Mouse (Mus musculus): ENCODE measurements around the gene Slc16a11. TPM values are rescaled to one million over a fixed set of nuclear protein-coding genes. Genes with fewer than 3 reads are reported as not detected.
A peak's percentile ranks its signal among the peaks of the same experiment; 100 is the strongest.

Gene Slc16a11
- total and polyA plus RNA-seq, 2 experiments = 12.5 to 84.4 TPM

GRCm38 (mm10) chr11:70171847-70172246, 40.7 kb upstream of the Slc16a11 start:
- no peaks in the 10 kb centered on the region for H3K27me3 ChIP-seq (ENCODE audit: control insufficient read depth, insufficient read depth, low read length)
- no peak overlapping the region for H3K9ac ChIP-seq (ENCODE audit: low read depth, low read length)
- 70% methylated on average over 3 of the region's 3 CpGs for WGBS
- no peaks in the 10 kb centered on the region for H3K36me3 ChIP-seq (ENCODE audit: control insufficient read depth, insufficient read depth, low read length)
- no peaks in the 10 kb centered on the region for H3K79me2 ChIP-seq (ENCODE audit: control insufficient read depth, insufficient read depth, low read length)
- DNase-seq (ENCODE audit: extremely low read depth, low read depth, low spot score) = peak; percentile 42
- H3K4me1 ChIP-seq (ENCODE audit: control insufficient read depth, insufficient read depth, low read length) = peaks cover 3% of the 10 kb centered on the region; the same call in 1 of the 2 replicates
- TF ChIP-seq POLR2A (IDR thresholded peaks at IDR 0.05; ENCODE audit: extremely low read depth, insufficient read depth, low read length) (no peak), CTCF (IDR thresholded peaks at IDR 0.05; ENCODE audit: low read depth, low read length) (peak; percentile 42; the same call in 1 of the 2 replicates)
- H3K27ac ChIP-seq (replicated peaks; ENCODE audit: insufficient read depth, low read depth, low read length) = no peak overlapping the region
- no peak overlapping the region for H3K4me3 ChIP-seq (ENCODE audit: insufficient read depth, low read depth, low read length)

DNA sequence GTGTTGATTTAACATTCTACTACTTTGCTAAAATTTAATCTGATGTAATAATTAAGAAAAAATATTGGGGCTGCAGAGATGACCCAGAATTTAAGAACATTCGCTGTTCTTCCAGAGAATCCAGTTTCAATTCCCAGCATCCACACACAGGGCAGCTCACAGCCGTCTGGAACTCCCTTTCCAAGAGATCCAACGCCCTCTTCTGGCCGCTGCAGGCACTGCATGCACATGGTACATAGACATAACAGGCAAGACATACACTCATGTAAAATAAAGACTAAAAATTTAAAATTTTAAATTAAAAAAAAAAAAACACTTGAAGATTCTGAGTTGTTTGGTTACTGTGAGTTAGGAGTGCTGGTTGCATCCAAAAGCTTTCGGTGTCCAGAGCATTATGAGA, 40.3 kb upstream of the Slc16a11 start:
- Histone ChIP-seq H3K36me3 (ENCODE audit: control insufficient read depth, insufficient read depth, low read length) (no peaks in the 10 kb centered on the region), H3K9ac (ENCODE audit: low read depth, low read length) (no peak overlapping the region), H3K27me3 (ENCODE audit: control insufficient read depth, insufficient read depth, low read length) (no peaks in the 10 kb centered on the region), H3K27ac (replicated peaks; ENCODE audit: insufficient read depth, low read depth, low read length) (no peak overlapping the region), H3K4me1 (ENCODE audit: control insufficient read depth, insufficient read depth, low read length) (peaks cover 3% of the 10 kb centered on the region; the same call in 1 of the 2 replicates), H3K4me3 (ENCODE audit: insufficient read depth, low read depth, low read length) (no peak overlapping the region), H3K79me2 (ENCODE audit: control insufficient read depth, insufficient read depth, low read length) (no peaks in the 10 kb centered on the region)
- DNase-seq (ENCODE audit: extremely low read depth, low read depth, low spot score) = no peak
- TF ChIP-seq POLR2A (IDR thresholded peaks at IDR 0.05; ENCODE audit: extremely low read depth, insufficient read depth, low read length) = no peak
- peak; percentile 56 for TF ChIP-seq CTCF (IDR thresholded peaks at IDR 0.05; ENCODE audit: low read depth, low read length)
- WGBS = 58% methylated on average over 5 of the region's 5 CpGs

GRCm38 (mm10) chr11:70174491-70174890, 38.1 kb upstream of the Slc16a11 start:
- H3K9ac ChIP-seq (ENCODE audit: low read depth, low read length) = no peak overlapping the region
- WGBS = 48% methylated on average over 4 of the region's 4 CpGs
- no peaks in the 10 kb centered on the region for H3K27me3 ChIP-seq (ENCODE audit: control insufficient read depth, insufficient read depth, low read length)
- DNase-seq (ENCODE audit: extremely low read depth, low read depth, low spot score) = peak; percentile 69
- H3K36me3 ChIP-seq (ENCODE audit: control insufficient read depth, insufficient read depth, low read length) = no peaks in the 10 kb centered on the region
- H3K27ac ChIP-seq (replicated peaks; ENCODE audit: insufficient read depth, low read depth, low read length) = 0 out of 2 replicates have a peak overlapping the region, but pooled peaks have one; percentile 7
- no peak overlapping the region for H3K4me3 ChIP-seq (ENCODE audit: insufficient read depth, low read depth, low read length)
- TF ChIP-seq CTCF (IDR thresholded peaks at IDR 0.05; ENCODE audit: low read depth, low read length) (no peak), POLR2A (IDR thresholded peaks at IDR 0.05; ENCODE audit: extremely low read depth, insufficient read depth, low read length) (no peak)
- peaks cover 3% of the 10 kb centered on the region; the same call in 1 of the 2 replicates for H3K4me1 ChIP-seq (ENCODE audit: control insufficient read depth, insufficient read depth, low read length)
- H3K79me2 ChIP-seq (ENCODE audit: control insufficient read depth, insufficient read depth, low read length) = no peaks in the 10 kb centered on the region

GRCm38 (mm10) chr11:70177647-70178046, 34.9 kb upstream of the Slc16a11 start:
- Histone ChIP-seq H3K79me2 (ENCODE audit: control insufficient read depth, insufficient read depth, low read length) (no peaks in the 10 kb centered on the region), H3K27me3 (ENCODE audit: control insufficient read depth, insufficient read depth, low read length) (no peaks in the 10 kb centered on the region), H3K9ac (ENCODE audit: low read depth, low read length) (no peak overlapping the region), H3K36me3 (ENCODE audit: control insufficient read depth, insufficient read depth, low read length) (no peaks in the 10 kb centered on the region), H3K4me3 (ENCODE audit: insufficient read depth, low read depth, low read length) (no peak overlapping the region), H3K4me1 (ENCODE audit: control insufficient read depth, insufficient read depth, low read length) (no peaks in the 10 kb centered on the region; the same call in 1 of the 2 replicates), H3K27ac (replicated peaks; ENCODE audit: insufficient read depth, low read depth, low read length) (no peak overlapping the region)
- 72% methylated on average over 8 of the region's 8 CpGs for WGBS
- TF ChIP-seq CTCF (IDR thresholded peaks at IDR 0.05; ENCODE audit: low read depth, low read length) (peak; percentile 41), POLR2A (IDR thresholded peaks at IDR 0.05; ENCODE audit: extremely low read depth, insufficient read depth, low read length) (no peak)
- no peak for DNase-seq (ENCODE audit: extremely low read depth, low read depth, low spot score)

DNA sequence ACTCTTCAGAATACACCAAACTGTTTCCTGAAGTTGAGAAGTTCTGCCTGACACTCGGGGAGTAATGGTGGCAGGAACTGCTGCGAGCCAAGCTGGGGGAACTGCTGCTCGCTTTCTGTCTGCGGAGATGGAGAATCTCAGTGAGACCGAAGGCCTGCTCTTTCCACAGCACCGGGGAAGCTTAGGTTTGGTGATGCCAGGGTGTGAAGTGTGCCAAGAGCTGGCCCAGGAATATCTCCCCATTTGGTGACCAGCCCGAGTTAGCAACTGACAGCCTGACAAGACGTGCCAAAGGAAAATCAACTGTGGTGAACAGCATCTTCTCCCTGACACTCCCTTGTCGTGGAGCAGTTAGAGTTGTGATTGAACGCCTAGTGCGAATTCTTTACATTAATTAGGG, 34.2 kb upstream of the Slc16a11 start:
- Histone ChIP-seq H3K4me3 (ENCODE audit: insufficient read depth, low read depth, low read length) (no peak overlapping the region), H3K4me1 (ENCODE audit: control insufficient read depth, insufficient read depth, low read length) (no peaks in the 10 kb centered on the region; the same call in 1 of the 2 replicates), H3K9ac (ENCODE audit: low read depth, low read length) (no peak overlapping the region), H3K36me3 (ENCODE audit: control insufficient read depth, insufficient read depth, low read length) (no peaks in the 10 kb centered on the region), H3K27ac (replicated peaks; ENCODE audit: insufficient read depth, low read depth, low read length) (no peak overlapping the region), H3K27me3 (ENCODE audit: control insufficient read depth, insufficient read depth, low read length) (no peaks in the 10 kb centered on the region), H3K79me2 (ENCODE audit: control insufficient read depth, insufficient read depth, low read length) (no peaks in the 10 kb centered on the region)
- TF ChIP-seq CTCF (IDR thresholded peaks at IDR 0.05; ENCODE audit: low read depth, low read length) (no peak), POLR2A (IDR thresholded peaks at IDR 0.05; ENCODE audit: extremely low read depth, insufficient read depth, low read length) (no peak)
- WGBS = 91% methylated on average over 11 of the region's 11 CpGs
- no peak for DNase-seq (ENCODE audit: extremely low read depth, low read depth, low spot score)

GRCm38 (mm10) chr11:70178756-70179155, 33.8 kb upstream of the Slc16a11 start:
- H3K4me3 ChIP-seq (ENCODE audit: insufficient read depth, low read depth, low read length) = no peak overlapping the region
- no peak overlapping the region for H3K27ac ChIP-seq (replicated peaks; ENCODE audit: insufficient read depth, low read depth, low read length)
- no peak overlapping the region for H3K9ac ChIP-seq (ENCODE audit: low read depth, low read length)
- no peaks in the 10 kb centered on the region for H3K79me2 ChIP-seq (ENCODE audit: control insufficient read depth, insufficient read depth, low read length)
- no peak for DNase-seq (ENCODE audit: extremely low read depth, low read depth, low spot score)
- H3K27me3 ChIP-seq (ENCODE audit: control insufficient read depth, insufficient read depth, low read length) = no peaks in the 10 kb centered on the region
- TF ChIP-seq POLR2A (IDR thresholded peaks at IDR 0.05; ENCODE audit: extremely low read depth, insufficient read depth, low read length) (no peak), CTCF (IDR thresholded peaks at IDR 0.05; ENCODE audit: low read depth, low read length) (no peak)
- WGBS = 76% methylated on average over 11 of the region's 11 CpGs
- no peaks in the 10 kb centered on the region; the same call in 1 of the 2 replicates for H3K4me1 ChIP-seq (ENCODE audit: control insufficient read depth, insufficient read depth, low read length)
- no peaks in the 10 kb centered on the region for H3K36me3 ChIP-seq (ENCODE audit: control insufficient read depth, insufficient read depth, low read length)
